Mouse (Mus musculus): Measurements from ENCODE around the gene Foxp3. TPM values are rescaled to one million over a fixed set of nuclear protein-coding genes. Genes with fewer than 3 reads are reported as not detected.

Foxp3 gene
- polyA plus RNA-seq, 2 experiments, result not detected

DNA sequence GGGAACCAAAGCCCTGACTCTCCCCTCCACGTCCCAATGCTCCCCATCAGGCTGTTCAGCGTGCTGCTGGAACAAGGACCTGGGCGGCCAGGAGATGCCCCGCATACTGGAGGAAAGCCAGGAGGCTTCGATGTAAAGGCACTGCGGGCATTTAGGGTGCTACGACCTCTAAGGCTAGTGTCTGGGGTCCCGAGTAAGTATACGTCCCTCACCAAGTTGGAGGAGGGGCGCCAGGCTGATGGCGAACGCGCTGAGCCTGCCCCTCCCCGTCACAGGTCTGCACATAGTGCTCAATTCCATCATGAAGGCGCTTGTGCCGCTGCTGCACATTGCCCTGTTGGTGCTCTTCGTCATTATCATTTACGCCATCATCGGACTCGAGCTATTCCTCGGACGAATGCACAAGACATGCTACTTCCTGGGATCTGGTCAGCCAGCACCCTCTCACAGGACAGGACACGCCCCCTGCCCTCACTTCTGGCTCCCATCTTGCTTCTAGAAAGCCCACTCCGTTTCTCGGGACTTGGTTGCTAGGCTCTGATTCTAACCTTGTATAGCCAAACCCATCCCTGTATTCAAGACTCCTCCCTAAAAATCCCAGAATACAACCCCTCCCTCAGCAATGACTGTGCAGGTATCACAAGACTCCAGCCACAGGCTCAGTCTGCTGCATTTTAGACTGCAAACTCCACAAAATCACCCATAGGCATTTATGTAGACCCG lies 37.3 kb downstream of the Foxp3 start:
- no peak for TF ChIP-seq CTCF (IDR thresholded peaks at IDR 0.05; ENCODE audit: low read depth)
- no peak for TF ChIP-seq EP300 (IDR thresholded peaks at IDR 0.05; ENCODE audit: low read depth)
- Histone ChIP-seq H3K9me3 (ENCODE audit: control insufficient read depth, low read length) (no peaks in the 10 kb centered on the region), H3K9ac (replicated peaks) (no peak overlapping the region), H3K4me1 (replicated peaks; ENCODE audit: control insufficient read depth in 2 of 2, insufficient read depth in 2 of 2, low read length in 1 of 2) (peaks cover 0 to under 1% of the 10 kb centered on the region in 2 experiments; a peak in 1 of 4 replicates), H3K27me3 (ENCODE audit: control insufficient read depth, insufficient read depth, low read length) (peaks cover 4% of the 10 kb centered on the region; the same call in 1 of the 2 replicates), H3K36me3 (replicated peaks; ENCODE audit: control insufficient read depth, insufficient read depth, low read depth) (no peaks in the 10 kb centered on the region), H3K4me2 (ENCODE audit: low read depth) (peak overlapping the region; percentile 24), H3K4me3 (ENCODE audit: insufficient read depth in 1 of 2, low read depth in 2 of 2, low read length in 2 of 2) (no peak overlapping the region), H3K27ac (no peak overlapping the region)
- DNase-seq (ENCODE audit: low read depth in 3 of 3, low spot score in 3 of 3), result no peak
- ATAC-seq (ENCODE audit: insufficient read depth), result no peak
- 20% methylated on average over 26 of the region's 26 CpGs for WGBS (ENCODE audit: insufficient replicate concordance)

DNA sequence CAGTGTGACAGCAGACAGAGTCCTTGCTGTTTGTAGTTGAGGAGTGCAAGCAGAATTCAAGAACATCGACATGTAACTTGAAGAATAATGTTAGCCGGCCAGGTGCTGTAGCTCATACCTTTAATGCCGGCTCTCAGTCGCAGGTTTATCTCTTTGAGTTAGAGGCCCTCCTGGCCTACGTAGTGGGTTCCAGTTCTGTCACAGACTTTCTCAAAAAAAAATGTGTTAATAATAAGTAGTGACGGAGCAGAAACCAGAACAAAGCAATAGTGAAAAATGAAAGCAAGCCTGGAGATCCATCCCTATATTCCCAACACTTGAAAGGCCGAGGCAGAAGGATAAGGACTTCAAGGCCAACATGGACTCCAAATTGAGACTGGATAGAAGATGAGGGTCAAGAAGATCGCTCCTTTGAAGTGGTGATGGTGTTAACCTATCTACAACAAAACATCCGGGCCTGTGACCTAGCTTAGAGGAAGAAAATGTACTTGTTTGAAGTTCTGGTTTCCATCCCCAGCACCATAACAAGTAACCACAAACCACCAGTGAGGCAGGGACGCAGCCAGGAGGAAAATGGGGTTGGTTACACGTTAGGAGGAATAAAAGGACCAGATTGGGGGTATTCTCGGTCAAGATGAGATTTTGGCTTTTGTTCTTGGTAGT lies 44.6 kb downstream of the Foxp3 start:
- Histone ChIP-seq H3K4me1 (replicated peaks; ENCODE audit: control insufficient read depth in 2 of 2, insufficient read depth in 2 of 2, low read length in 1 of 2) (no peaks in the 10 kb centered on the region), H3K27ac (no peak overlapping the region), H3K9me3 (ENCODE audit: control insufficient read depth, low read length) (no peaks in the 10 kb centered on the region), H3K27me3 (ENCODE audit: control insufficient read depth, insufficient read depth, low read length) (no peaks in the 10 kb centered on the region), H3K36me3 (replicated peaks; ENCODE audit: control insufficient read depth, insufficient read depth, low read depth) (no peaks in the 10 kb centered on the region), H3K4me3 (ENCODE audit: insufficient read depth in 1 of 2, low read depth in 2 of 2, low read length in 2 of 2) (no peak overlapping the region), H3K9ac (replicated peaks) (no peak overlapping the region), H3K4me2 (ENCODE audit: low read depth) (no peak overlapping the region)
- ATAC-seq (ENCODE audit: insufficient read depth), result no peak
- DNase-seq (ENCODE audit: low read depth in 3 of 3, low spot score in 3 of 3), result no peak
- no peak for TF ChIP-seq EP300 (IDR thresholded peaks at IDR 0.05; ENCODE audit: low read depth)
- TF ChIP-seq CTCF (IDR thresholded peaks at IDR 0.05; ENCODE audit: low read depth), result no peak
- 51% methylated on average over 12 of the region's 12 CpGs for WGBS (ENCODE audit: insufficient replicate concordance)

GRCm38 (mm10) chrX:7632560-7632959 lies 59.1 kb downstream of the Foxp3 start:
- no peak for DNase-seq (ENCODE audit: low read depth in 3 of 3, low spot score in 3 of 3)
- Histone ChIP-seq H3K4me3 (ENCODE audit: insufficient read depth in 1 of 2, low read depth in 2 of 2, low read length in 2 of 2) (no peak overlapping the region), H3K9me3 (ENCODE audit: control insufficient read depth, low read length) (no peaks in the 10 kb centered on the region), H3K27me3 (ENCODE audit: control insufficient read depth, insufficient read depth, low read length) (no peaks in the 10 kb centered on the region), H3K27ac (no peak overlapping the region), H3K9ac (replicated peaks) (no peak overlapping the region), H3K4me1 (replicated peaks; ENCODE audit: control insufficient read depth in 2 of 2, insufficient read depth in 2 of 2, low read length in 1 of 2) (no peaks in the 10 kb centered on the region), H3K4me2 (ENCODE audit: low read depth) (no peak overlapping the region), H3K36me3 (replicated peaks; ENCODE audit: control insufficient read depth, insufficient read depth, low read depth) (no peaks in the 10 kb centered on the region)
- WGBS (ENCODE audit: insufficient replicate concordance), result 63% methylated on average over 6 of the region's 6 CpGs
- TF ChIP-seq CTCF (IDR thresholded peaks at IDR 0.05; ENCODE audit: low read depth) (no peak), EP300 (IDR thresholded peaks at IDR 0.05; ENCODE audit: low read depth) (no peak)
- ATAC-seq (ENCODE audit: insufficient read depth), result no peak

DNA sequence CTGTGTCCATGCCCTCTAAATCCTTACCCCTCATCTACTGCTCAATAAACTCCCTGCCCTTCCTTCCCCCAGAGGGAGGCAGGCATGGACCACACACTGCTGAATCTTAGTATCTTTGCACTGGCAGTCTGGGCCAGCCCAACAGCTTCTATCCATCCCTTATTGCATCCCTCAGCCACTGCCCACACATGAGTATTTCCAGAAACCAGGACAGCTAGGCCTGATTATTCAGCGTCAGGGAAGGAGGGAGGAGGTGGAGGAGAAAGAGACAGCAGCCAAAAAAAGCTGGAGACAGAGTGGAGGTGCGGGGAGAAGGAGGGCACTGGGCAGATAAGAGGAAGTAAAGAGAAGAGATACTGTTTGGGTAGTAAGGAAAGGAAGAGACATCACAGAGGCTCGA lies 61.7 kb downstream of the Foxp3 start:
- DNase-seq (ENCODE audit: low read depth in 3 of 3, low spot score in 3 of 3) (no peak), ATAC-seq (ENCODE audit: insufficient read depth) (no peak)
- TF ChIP-seq CTCF (IDR thresholded peaks at IDR 0.05; ENCODE audit: low read depth) (no peak), EP300 (IDR thresholded peaks at IDR 0.05; ENCODE audit: low read depth) (no peak)
- Histone ChIP-seq H3K4me3 (ENCODE audit: insufficient read depth in 1 of 2, low read depth in 2 of 2, low read length in 2 of 2) (no peak overlapping the region), H3K27ac (no peak overlapping the region), H3K4me2 (ENCODE audit: low read depth) (no peak overlapping the region), H3K9me3 (ENCODE audit: control insufficient read depth, low read length) (no peaks in the 10 kb centered on the region), H3K27me3 (ENCODE audit: control insufficient read depth, insufficient read depth, low read length) (peaks cover 4% of the 10 kb centered on the region), H3K36me3 (replicated peaks; ENCODE audit: control insufficient read depth, insufficient read depth, low read depth) (no peaks in the 10 kb centered on the region), H3K9ac (replicated peaks) (no peak overlapping the region), H3K4me1 (replicated peaks; ENCODE audit: control insufficient read depth in 2 of 2, insufficient read depth in 2 of 2, low read length in 1 of 2) (peaks cover 0 to 2% of the 10 kb centered on the region in 2 experiments; a peak in 2 of 4 replicates)
- WGBS (ENCODE audit: insufficient replicate concordance), result 33% methylated on average over 3 of the region's 3 CpGs

DNA sequence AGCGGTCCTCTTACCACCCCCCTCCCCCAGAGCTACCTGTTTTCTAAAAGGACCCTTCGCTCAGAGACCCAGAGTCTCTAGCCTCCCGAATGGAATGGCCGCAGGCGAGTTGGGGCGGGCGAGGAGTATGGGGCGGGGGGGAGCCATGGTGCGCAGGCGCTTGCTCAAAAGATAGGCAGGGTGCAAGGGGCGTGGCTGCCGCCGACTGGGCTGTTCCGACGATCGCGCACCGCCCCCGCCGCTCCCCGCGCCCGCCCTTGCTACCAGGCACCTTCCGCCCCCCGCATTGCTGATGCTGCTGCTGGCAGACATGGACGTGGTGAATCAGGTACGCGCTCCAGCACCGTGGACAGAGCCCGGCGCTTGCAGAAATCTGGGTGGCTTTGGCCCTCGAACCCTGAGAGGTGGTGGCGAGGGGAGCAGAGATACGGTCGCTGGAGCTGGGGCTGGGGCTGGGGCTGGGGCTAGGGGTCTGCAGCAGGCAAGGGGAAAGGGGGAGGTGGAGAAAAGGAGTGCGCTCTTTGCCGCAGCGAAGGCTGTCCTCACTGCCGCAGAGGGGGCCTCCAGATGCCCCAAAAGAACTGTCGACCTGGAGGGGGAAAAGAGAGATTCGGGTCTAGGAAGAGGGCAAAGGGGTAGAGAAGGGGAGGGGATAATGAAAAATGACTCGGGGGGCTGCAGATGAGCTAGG lies 65.1 kb downstream of the Foxp3 start, which contains the start of gene Syp:
Gene Syp, plus strand, starts transcription at position 71 of the 691 bp plus-strand sequence.
- TF ChIP-seq EP300 (IDR thresholded peaks at IDR 0.05; ENCODE audit: low read depth) (no peak), CTCF (IDR thresholded peaks at IDR 0.05; ENCODE audit: low read depth) (no peak)
- ATAC-seq (ENCODE audit: insufficient read depth) (peak; percentile 89), DNase-seq (ENCODE audit: low read depth in 3 of 3, low spot score in 3 of 3) (peak; percentile 54 to 61 (median 57))
- H3K4me2 ChIP-seq (ENCODE audit: low read depth), result peak within 1 kb of the TSS; percentile 64
- peaks cover 4% of the 10 kb centered on the region for H3K27me3 ChIP-seq (ENCODE audit: control insufficient read depth, insufficient read depth, low read length)
- H3K27ac ChIP-seq, result no peak within 1 kb of the TSS
- H3K36me3 ChIP-seq (replicated peaks; ENCODE audit: control insufficient read depth, insufficient read depth, low read depth), result no peaks in the 10 kb centered on the region
- no peaks in the 10 kb centered on the region for H3K9me3 ChIP-seq (ENCODE audit: control insufficient read depth, low read length)
- peak within 1 kb of the TSS; percentile 27 to 33; a peak in 3 of 4 replicates for H3K4me3 ChIP-seq (ENCODE audit: insufficient read depth in 1 of 2, low read depth in 2 of 2, low read length in 2 of 2)
- 13% methylated on average over 33 of the region's 42 CpGs for WGBS (ENCODE audit: insufficient replicate concordance)
- H3K9ac ChIP-seq (replicated peaks), result 0 out of 2 replicates have a peak within 1 kb of the TSS, but pooled peaks have one; percentile 18
- H3K4me1 ChIP-seq (replicated peaks; ENCODE audit: control insufficient read depth in 2 of 2, insufficient read depth in 2 of 2, low read length in 1 of 2), result peaks cover 0 to 4% of the 10 kb centered on the region in 2 experiments; a peak in 2 of 4 replicates

Measured in liver, embryonic 14.5 days (tissue).